Mouse (Mus musculus): Measurements from ENCODE around the gene Traf3ip2.

- TF ChIP-seq CTCF (IDR thresholded peaks at IDR 0.05; ENCODE audit: control insufficient read depth, insufficient read depth, insufficient replicate concordance, low read depth, low read length) (no peak), POLR2A (IDR thresholded peaks at IDR 0.05; ENCODE audit: control insufficient read depth, low read depth, low read length) (no peak)
Measured at GRCm38 (mm10) chr10:39599601-39600000, 13.1 kb upstream of the Traf3ip2 start.
